Mouse (Mus musculus) hindbrain, embryonic 16.5 days (tissue): Measurements from ENCODE around the gene Ulk3. TPM values are rescaled to one million over a fixed set of nuclear protein-coding genes. Genes with fewer than 3 reads are reported as not detected.

Experiments
- ATAC-seq: fragments of 200-750 bp; cut with Nextera tagmentation; 2 replicates; pipeline ENCODE4 v1.8.0; 2017; ENCODE audit warnings: moderate TSS enrichment, moderate library complexity
- H3K27ac ChIP-seq: fragments of 300-500 bp; sonication (generic); 2 replicates; pipeline ENCODE4 v1.5.1; 2014; ENCODE audit warnings: low read depth, mild to moderate bottlenecking, control low read depth, low read length, moderate library complexity
- H3K27me3 ChIP-seq: fragments of 300-500 bp; sonication (generic); replicated peaks from 2 replicates; pipeline ENCODE4 v1.6.1; 2014; ENCODE audit warnings: low read length; ENCODE audit not compliant: control insufficient read depth, insufficient read depth
- H3K36me3 ChIP-seq: fragments of 300-500 bp; sonication (generic); 2 replicates; pipeline ENCODE4 v1.6.1; 2014; ENCODE audit warnings: mild to moderate bottlenecking, low read length, moderate library complexity, mixed read lengths; ENCODE audit not compliant: control insufficient read depth, insufficient read depth
- H3K4me1 ChIP-seq: fragments of 300-500 bp; sonication (generic); 2 replicates; pipeline ENCODE4 v1.6.1; 2014; ENCODE audit warnings: low read depth, low read length; ENCODE audit not compliant: control insufficient read depth, insufficient read depth
- H3K4me2 ChIP-seq: fragments of 300-500 bp; sonication (generic); 2 replicates; pipeline ENCODE4 v1.6.1; 2014; ENCODE audit warnings: mild to moderate bottlenecking, low read length, control low read depth, moderate library complexity
- H3K4me3 ChIP-seq: fragments of 300-500 bp; sonication (generic); 2 replicates; pipeline ENCODE4 v1.5.1; 2014; ENCODE audit warnings: mild to moderate bottlenecking, low read length, control low read depth, moderate library complexity
- H3K9ac ChIP-seq: fragments of 300-500 bp; sonication (generic); 2 replicates; pipeline ENCODE4 v1.6.1; 2014; ENCODE audit warnings: low read depth, mild to moderate bottlenecking, control low read depth, low read length, moderate library complexity
- H3K9me3 ChIP-seq: fragments of 300-500 bp; sonication (generic); 2 replicates; pipeline ENCODE4 v1.6.1; 2014; ENCODE audit warnings: mild to moderate bottlenecking, low read length, moderate library complexity; ENCODE audit not compliant: control insufficient read depth
- WGBS: fragments of 180-500 bp; shearing (Covaris S2); extraction: QIAGEN DNeasy Blood & Tissue Kit; methylation state at CpG from one replicate; pipeline ENCODE4 v1.1.7; 2014; 5-methylcytosine and 5-hydroxymethylcytosine counted together
- polyA plus RNA-seq: library from polyadenylated mRNA; unstranded; fragments of >200 nt; fragmentation: Nextera tagmentation; extraction: Ambion mirVana; gene quantifications from 2 replicates; pipeline ENCODE4 v1.2.1, GENCODE M21; 2015

Gene Ulk3
- polyA plus RNA-seq, 1 experiment from 2014 or later: 33.9 TPM

DNA sequence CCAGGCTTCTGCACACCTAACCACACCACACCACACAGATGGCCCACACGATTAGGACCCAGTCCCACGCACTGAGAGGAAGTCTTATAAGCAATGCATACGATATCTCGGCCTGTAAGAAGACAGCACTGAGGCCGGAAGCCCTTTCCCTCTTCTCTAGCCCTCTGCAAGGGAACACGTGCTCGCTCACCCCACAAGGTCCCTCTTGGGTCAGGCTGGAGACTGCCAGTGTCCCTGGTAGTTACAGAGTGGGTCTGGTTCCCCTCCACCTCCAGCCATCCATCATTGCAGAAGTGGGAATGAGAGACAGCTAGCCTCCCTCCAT, 54.6 kb downstream of the Ulk3 start:
- Histone ChIP-seq H3K27ac (no peak overlapping the region; the same call in 1 of the 2 replicates), H3K4me3 (peak overlapping the region; percentile 96), H3K4me2 (peak overlapping the region; percentile 98), H3K27me3 (no peaks in the 10 kb centered on the region), H3K4me1 (peaks cover 57% of the 10 kb centered on the region), H3K36me3 (no peaks in the 10 kb centered on the region), H3K9ac (peak overlapping the region; percentile 100), H3K9me3 (no peaks in the 10 kb centered on the region)
- no peak for ATAC-seq
- 49% methylated on average over 7 of the region's 7 CpGs for WGBS

DNA sequence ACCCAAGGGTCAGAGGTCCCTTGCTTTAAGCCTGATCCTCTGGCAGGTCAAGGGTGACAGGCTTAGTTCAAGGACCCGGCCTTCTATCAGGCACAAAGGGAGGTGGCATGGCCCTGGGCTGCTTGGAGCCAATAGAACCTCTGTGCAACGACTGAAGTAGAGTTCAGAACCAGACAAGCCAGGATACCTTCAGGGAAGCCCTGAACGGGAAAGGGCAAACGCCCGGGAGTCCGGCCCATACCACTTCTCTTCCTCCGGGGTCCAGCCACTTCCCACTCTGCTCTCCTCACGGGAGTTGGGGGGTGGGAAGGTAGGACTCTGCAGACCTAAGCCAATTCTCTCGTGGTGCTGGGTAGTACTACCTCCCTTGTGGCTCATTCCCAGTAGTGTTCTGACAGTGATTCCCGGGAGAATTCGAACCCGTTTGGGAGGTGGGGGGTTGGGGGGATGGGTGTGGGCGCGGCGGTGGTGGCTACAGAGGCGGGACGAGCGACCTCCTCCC, 55.2 kb downstream of the Ulk3 start:
- H3K9me3 ChIP-seq: no peaks in the 10 kb centered on the region
- peak; percentile 3; the same call in 1 of the 2 replicates for ATAC-seq
- H3K27ac ChIP-seq: peak overlapping the region; percentile 93
- H3K4me3 ChIP-seq: peak overlapping the region; percentile 96
- peak overlapping the region; percentile 98 for H3K4me2 ChIP-seq
- H3K9ac ChIP-seq: peak overlapping the region; percentile 100
- no peaks in the 10 kb centered on the region for H3K27me3 ChIP-seq
- no peaks in the 10 kb centered on the region for H3K36me3 ChIP-seq
- H3K4me1 ChIP-seq: peaks cover 50% of the 10 kb centered on the region
- under 1% methylated on average over 18 of the region's 18 CpGs for WGBS

DNA sequence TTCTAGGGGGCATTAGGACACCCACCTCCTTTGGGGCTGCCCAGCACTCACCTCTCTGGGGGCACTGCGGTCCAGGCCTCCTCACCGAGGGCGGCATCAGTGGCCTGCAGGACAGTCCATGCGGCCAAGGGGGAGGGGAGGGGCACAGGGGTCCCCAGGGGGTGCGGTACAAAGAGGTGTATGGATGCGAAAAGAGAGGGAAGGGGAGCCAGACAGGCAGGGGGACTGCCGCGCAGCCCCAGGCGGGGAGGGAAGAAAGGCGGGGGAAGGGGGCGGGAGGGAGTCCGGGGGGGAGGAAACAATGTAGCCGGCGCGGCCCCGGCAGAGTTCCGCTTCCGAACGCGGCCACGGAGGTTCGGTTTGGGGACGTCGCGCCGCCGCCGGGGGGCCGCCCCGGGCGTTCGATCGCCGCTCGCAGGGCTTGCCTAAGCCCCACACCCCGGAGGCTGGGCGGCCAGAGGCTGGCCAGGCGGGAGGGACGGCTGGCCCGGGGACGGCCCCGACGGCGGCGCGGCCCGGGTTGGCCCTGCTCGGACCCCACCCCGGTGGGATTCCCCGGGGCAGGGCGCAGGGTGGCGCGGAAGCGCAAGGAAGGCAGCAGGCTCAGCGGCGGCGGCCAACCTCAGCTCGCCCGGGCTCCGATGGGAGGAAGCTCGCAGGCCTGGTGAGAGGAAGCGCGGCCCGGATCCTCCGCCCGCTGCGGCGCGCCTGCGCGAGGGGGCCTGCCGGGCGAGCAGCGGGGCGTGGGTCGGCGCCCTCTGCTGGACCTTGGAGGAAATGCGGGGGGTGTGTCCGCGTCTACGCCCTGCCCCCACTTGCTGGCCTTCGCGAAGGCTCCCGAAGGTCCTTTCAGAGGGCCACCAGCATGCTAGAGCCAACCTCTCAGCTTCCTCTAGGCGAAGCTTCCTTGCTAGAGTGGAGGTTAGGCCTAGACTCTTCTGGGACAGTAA, 56.0 kb downstream of the Ulk3 start:
- peak overlapping the region; percentile 96 for H3K4me3 ChIP-seq
- H3K27ac ChIP-seq: peak overlapping the region; percentile 93
- 1% methylated on average over 60 of the region's 85 CpGs for WGBS
- H3K4me1 ChIP-seq: peaks cover 43% of the 10 kb centered on the region
- peak overlapping the region; percentile 100 for H3K9ac ChIP-seq
- peak; percentile 89 for ATAC-seq
- no peaks in the 10 kb centered on the region for H3K9me3 ChIP-seq
- H3K36me3 ChIP-seq: no peaks in the 10 kb centered on the region
- peak overlapping the region; percentile 98 for H3K4me2 ChIP-seq
- H3K27me3 ChIP-seq: no peaks in the 10 kb centered on the region

Other genes with a start within 250 kb of the Ulk3 start
- 19.4 and 20.5 TPM in 2 replicates for gene Ppcdc, start 149.3 kb upstream of the Ulk3 start, polyA plus RNA-seq
- gene Scamp5, start 121.4 kb upstream of the Ulk3 start, polyA plus RNA-seq: 165 and 168 TPM in 2 replicates
- 21.0 and 21.4 TPM in 2 replicates for gene Rpp25, start 85.4 kb upstream of the Ulk3 start, polyA plus RNA-seq
- 890 and 1,047 TPM in 2 replicates for gene Cox5a, start 68.2 kb upstream of the Ulk3 start, polyA plus RNA-seq
- gene Fam219b, start 51.9 kb upstream of the Ulk3 start, polyA plus RNA-seq: 23.6 and 24.4 TPM in 2 replicates
- 75.3 and 80.5 TPM in 2 replicates for gene Mpi, start 36.7 kb upstream of the Ulk3 start, polyA plus RNA-seq
- 49.4 and 50.1 TPM in 2 replicates for gene Scamp2, start 28.5 kb upstream of the Ulk3 start, polyA plus RNA-seq
- 0.18 and 0.49 TPM in 2 replicates for gene Cplx3, start 16.8 kb downstream of the Ulk3 start, polyA plus RNA-seq
- not detected in 2 replicates for gene Lman1l, start 31.3 kb downstream of the Ulk3 start, polyA plus RNA-seq
- gene Csk, start 64.2 kb downstream of the Ulk3 start, polyA plus RNA-seq: 49.0 and 58.4 TPM in 2 replicates
- not detected in 2 replicates for gene Cyp1a2, start 94.3 kb downstream of the Ulk3 start, polyA plus RNA-seq
- gene Cyp1a1, start 98.5 kb downstream of the Ulk3 start, polyA plus RNA-seq: 0.13 and 0.26 TPM in 2 replicates
- gene Edc3, start 119.1 kb downstream of the Ulk3 start, polyA plus RNA-seq: 29.7 and 31.9 TPM in 2 replicates
- 57.2 and 66.1 TPM in 2 replicates for gene Clk3, start 176.4 kb downstream of the Ulk3 start, polyA plus RNA-seq
- 5.4 and 8.6 TPM in 2 replicates for gene Arid3b, start 247.3 kb downstream of the Ulk3 start, polyA plus RNA-seq